Mouse (Mus musculus) embryonic facial prominence, embryonic 13.5 days (tissue): ENCODE results near the gene Tssc4. TPM values are rescaled to one million over a fixed set of nuclear protein-coding genes. Genes with fewer than 3 reads are reported as not detected.

Experiments
- ATAC-seq: fragments of 200-750 bp; cut with Nextera tagmentation; 2 replicates; pipeline ENCODE4 v1.8.0; 2017; ENCODE audit warnings: low read depth; ENCODE audit not compliant: insufficient number of reproducible peaks, insufficient read depth, low FRiP score, low TSS enrichment
- H3K27ac ChIP-seq: fragments of 300-500 bp; sonication (generic); 2 replicates; pipeline ENCODE4 v1.5.1; 2015; ENCODE audit warnings: moderate library complexity, mild to moderate bottlenecking, inconsistent platforms
- H3K27me3 ChIP-seq: fragments of 300-500 bp; sonication (generic); 2 replicates; pipeline ENCODE4 v1.6.1; 2015; ENCODE audit warnings: mild to moderate bottlenecking, inconsistent platforms
- H3K36me3 ChIP-seq: fragments of 300-500 bp; sonication (generic); 2 replicates; pipeline ENCODE4 v1.6.1; 2015; ENCODE audit warnings: mild to moderate bottlenecking, inconsistent platforms
- H3K4me1 ChIP-seq: fragments of 300-500 bp; sonication (generic); 2 replicates; pipeline ENCODE4 v1.6.1; 2015; ENCODE audit warnings: inconsistent platforms
- H3K4me2 ChIP-seq: fragments of 300-500 bp; sonication (generic); 2 replicates; pipeline ENCODE4 v1.6.1; 2015; ENCODE audit warnings: moderate library complexity, mild to moderate bottlenecking, inconsistent platforms
- H3K4me3 ChIP-seq: fragments of 300-500 bp; sonication (generic); 2 replicates; pipeline ENCODE4 v1.5.1; 2015; ENCODE audit warnings: mild to moderate bottlenecking, inconsistent platforms
- H3K9ac ChIP-seq: fragments of 300-500 bp; sonication (generic); 2 replicates; pipeline ENCODE4 v1.6.1; 2015; ENCODE audit warnings: mild to moderate bottlenecking, inconsistent platforms
- H3K9me3 ChIP-seq: fragments of 300-500 bp; sonication (generic); 2 replicates; pipeline ENCODE4 v1.6.1; 2016; ENCODE audit warnings: inconsistent platforms
- WGBS: fragments of 180-500 bp; shearing (Covaris S2); methylation state at CpG from one replicate; pipeline ENCODE4 v1.1.7; 2015; ENCODE audit warnings: mixed read lengths; 5-methylcytosine and 5-hydroxymethylcytosine counted together
- polyA plus RNA-seq: library from polyadenylated mRNA; unstranded; fragments of >200 nt; fragmentation: Nextera tagmentation; extraction: Ambion mirVana; gene quantifications from 2 replicates; pipeline ENCODE4 v1.2.1, GENCODE M21; 2015

The Tssc4 gene
- polyA plus RNA-seq, 1 experiment from 2014 or later, result 105 TPM

DNA sequence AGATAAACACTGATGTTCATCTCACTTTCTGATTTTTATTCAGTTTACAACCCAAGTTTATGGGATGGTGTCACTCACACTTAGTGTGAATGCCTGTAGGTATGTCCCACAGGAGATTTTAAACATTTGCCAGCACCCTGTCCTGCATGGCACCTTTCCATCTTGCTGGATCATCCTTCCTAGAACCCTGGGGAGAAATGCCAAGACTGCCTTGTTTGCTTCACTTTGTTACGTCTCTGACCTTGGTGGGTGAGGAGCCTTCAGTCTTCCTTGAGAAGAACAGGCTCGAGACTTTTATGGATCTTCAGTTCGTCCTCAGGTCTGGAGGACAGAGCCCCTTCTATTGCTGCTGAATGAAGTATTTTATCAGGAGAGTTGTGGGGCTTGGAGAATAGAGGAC is 19.7 kb upstream of the Tssc4 start:
- Histone ChIP-seq H3K4me2 (no peak overlapping the region), H3K9ac (no peak overlapping the region), H3K27ac (no peak overlapping the region), H3K9me3 (no peaks in the 10 kb centered on the region), H3K4me3 (no peak overlapping the region), H3K27me3 (no peaks in the 10 kb centered on the region), H3K36me3 (no peaks in the 10 kb centered on the region; the same call in 1 of the 2 replicates), H3K4me1 (peaks cover 13% of the 10 kb centered on the region)
- no peak for ATAC-seq
- WGBS, result 75% methylated on average over 3 of the region's 3 CpGs

DNA sequence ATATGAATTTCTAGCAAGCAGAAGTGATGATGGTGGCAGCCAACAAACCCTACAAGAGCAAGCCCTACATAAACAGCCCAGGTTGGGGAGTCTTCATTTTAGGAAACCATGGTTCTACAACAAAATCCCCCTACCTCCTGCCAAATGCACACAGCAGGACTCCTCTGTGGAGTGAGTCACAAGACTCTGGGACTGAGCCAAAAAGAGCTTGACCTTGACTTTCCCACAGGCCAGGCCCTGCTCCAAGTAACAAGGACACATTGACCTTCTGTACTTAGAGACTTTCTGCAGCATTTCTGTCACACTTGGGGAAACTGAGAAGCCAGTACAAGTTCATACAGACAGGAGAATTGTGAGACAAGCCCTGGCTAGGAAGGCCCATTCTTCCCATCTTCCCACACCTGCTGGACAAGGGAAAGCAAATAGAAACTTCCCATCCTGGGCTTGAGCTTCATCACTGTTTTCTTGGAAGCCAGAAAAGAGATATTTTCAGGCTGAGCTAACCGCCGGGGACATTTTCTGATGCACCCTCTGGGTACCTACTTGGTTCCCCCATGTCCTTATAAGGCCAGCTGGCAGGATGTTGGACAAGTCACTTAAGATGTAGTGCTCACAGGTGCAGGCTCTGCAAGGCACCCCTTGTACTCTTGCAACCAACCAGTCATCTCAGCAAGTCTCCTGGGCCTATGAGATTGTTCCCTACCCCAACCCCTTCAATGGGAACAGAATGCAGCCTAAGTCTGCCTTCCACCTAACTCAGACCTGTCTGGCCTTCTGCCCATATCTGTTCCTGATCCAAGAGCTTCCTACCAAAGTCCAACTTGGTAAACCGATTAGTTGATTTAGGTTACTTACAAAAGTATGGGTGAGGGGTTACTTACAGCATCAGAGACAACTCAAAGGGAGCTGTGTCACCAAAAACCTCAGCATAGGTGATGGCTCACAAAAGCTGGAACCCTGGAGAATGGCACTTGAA is 18.9 kb upstream of the Tssc4 start:
- Histone ChIP-seq H3K4me3 (no peak overlapping the region), H3K9me3 (no peaks in the 10 kb centered on the region), H3K4me1 (peaks cover 21% of the 10 kb centered on the region), H3K27me3 (no peaks in the 10 kb centered on the region), H3K27ac (no peak overlapping the region), H3K4me2 (no peak overlapping the region), H3K36me3 (no peaks in the 10 kb centered on the region), H3K9ac (no peak overlapping the region)
- 87% methylated on average over 3 of the region's 3 CpGs for WGBS
- ATAC-seq, result no peak

DNA sequence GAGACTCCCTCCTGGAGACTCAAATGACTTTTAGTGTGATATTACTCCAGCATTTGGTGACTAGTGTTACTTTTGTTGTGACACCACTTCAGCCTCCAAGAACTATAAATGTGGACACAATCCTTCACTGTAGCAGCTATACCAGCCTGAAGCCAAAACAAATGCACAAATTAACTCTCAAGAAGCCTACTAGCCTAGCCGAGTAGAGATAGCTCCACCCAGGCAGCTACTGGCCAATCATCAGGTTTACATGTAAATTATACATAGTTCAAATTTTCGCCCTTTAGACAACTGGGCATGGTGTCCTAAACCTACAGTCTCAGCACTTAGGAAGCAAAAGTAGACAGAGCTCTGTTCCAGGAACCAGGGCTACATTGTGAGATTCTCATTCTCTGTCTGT is 17.7 kb upstream of the Tssc4 start:
- Histone ChIP-seq H3K9me3 (no peaks in the 10 kb centered on the region), H3K4me3 (no peak overlapping the region), H3K4me2 (no peak overlapping the region), H3K27me3 (no peaks in the 10 kb centered on the region), H3K36me3 (peaks cover 9% of the 10 kb centered on the region; the same call in 1 of the 2 replicates), H3K4me1 (peaks cover 33% of the 10 kb centered on the region), H3K27ac (no peak overlapping the region), H3K9ac (no peak overlapping the region)
- ATAC-seq, result no peak
- 57% methylated on average over 2 of the region's 2 CpGs for WGBS

DNA sequence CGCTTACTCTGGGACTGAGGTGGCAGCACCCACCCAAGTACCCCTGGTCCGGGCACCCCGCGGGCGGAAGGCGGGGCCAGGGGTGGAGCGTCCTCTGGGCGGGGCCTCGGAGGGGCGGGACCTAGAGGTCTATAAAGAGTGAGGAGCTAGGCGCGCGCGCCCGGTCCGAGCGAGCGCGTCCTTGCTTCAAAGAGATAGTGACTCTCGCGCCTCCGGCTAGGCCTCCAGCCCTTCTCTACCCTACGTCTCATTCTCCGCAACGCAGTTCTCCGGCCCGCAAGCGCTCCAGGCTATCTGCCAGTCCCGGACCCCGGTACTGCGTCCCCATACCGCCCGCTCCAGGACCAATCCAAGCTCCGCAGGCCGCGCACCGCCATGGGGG is 16.4 kb upstream of the Tssc4 start, which contains the start of gene Cd81:
TSS of gene Cd81 (plus strand) at position 114 of the 382 bp plus-strand sequence.
- H3K4me2 ChIP-seq, result peak within 1 kb of the TSS; percentile 97
- under 1% methylated on average over 31 of the region's 37 CpGs for WGBS
- H3K27me3 ChIP-seq, result no peaks in the 10 kb centered on the region
- H3K9ac ChIP-seq, result peak within 1 kb of the TSS; percentile 96
- no peaks in the 10 kb centered on the region for H3K9me3 ChIP-seq
- H3K4me3 ChIP-seq, result peak within 1 kb of the TSS; percentile 84
- peak within 1 kb of the TSS; percentile 94 for H3K27ac ChIP-seq
- peak; percentile 73 for ATAC-seq
- peaks cover 14% of the 10 kb centered on the region; the same call in 1 of the 2 replicates for H3K36me3 ChIP-seq
- H3K4me1 ChIP-seq, result peaks cover 45% of the 10 kb centered on the region

DNA sequence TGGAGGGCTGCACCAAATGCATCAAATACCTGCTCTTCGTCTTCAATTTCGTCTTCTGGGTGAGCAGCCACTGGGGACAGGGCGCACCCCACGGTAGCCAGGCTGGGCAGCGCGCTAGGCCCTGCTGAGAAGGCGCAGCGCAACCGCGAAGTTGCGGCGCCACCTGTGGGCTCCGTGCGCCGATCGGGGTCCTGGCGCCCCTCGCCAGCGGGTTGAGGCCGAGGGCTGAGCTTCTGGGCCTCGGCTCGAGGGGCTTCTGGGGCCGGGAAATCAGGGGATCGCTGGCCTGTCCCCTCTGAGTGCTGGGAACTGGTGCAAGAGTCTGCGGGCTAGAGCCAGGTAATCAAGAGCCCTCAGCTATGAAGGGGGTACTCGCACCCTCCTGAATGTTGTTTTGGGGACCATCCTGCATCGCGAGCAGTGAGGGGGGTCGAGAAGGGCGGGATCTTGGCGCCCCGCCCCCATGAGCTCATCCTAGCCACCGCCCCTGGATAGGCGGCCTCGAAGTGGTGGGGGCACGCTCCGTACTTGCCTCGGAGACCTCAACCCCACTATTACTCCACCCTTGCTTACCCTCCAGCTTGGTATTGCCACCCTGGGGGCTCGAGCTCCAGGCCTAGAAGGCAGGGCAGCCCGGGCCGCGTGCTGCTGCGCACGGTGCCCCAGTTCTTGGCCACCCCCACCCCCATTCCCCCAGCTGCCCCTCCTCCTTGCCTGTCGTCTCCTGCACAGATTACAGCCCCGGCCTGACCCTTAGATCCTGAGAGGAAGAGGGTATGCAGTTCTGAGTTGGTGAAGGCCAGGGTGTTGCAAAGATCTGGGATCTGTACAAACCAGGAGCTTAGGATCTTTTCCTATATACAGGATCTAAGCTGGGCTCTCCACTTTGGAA is 15.8 kb upstream of the Tssc4 start:
- Histone ChIP-seq H3K9me3 (no peaks in the 10 kb centered on the region), H3K9ac (peak overlapping the region; percentile 96), H3K27me3 (no peaks in the 10 kb centered on the region), H3K27ac (peak overlapping the region; percentile 94), H3K36me3 (peaks cover 21% of the 10 kb centered on the region; the same call in 1 of the 2 replicates), H3K4me1 (peaks cover 51% of the 10 kb centered on the region), H3K4me2 (peak overlapping the region; percentile 97), H3K4me3 (peak overlapping the region; percentile 84)
- under 1% methylated on average over 46 of the region's 46 CpGs for WGBS
- peak; percentile 76 for ATAC-seq

DNA sequence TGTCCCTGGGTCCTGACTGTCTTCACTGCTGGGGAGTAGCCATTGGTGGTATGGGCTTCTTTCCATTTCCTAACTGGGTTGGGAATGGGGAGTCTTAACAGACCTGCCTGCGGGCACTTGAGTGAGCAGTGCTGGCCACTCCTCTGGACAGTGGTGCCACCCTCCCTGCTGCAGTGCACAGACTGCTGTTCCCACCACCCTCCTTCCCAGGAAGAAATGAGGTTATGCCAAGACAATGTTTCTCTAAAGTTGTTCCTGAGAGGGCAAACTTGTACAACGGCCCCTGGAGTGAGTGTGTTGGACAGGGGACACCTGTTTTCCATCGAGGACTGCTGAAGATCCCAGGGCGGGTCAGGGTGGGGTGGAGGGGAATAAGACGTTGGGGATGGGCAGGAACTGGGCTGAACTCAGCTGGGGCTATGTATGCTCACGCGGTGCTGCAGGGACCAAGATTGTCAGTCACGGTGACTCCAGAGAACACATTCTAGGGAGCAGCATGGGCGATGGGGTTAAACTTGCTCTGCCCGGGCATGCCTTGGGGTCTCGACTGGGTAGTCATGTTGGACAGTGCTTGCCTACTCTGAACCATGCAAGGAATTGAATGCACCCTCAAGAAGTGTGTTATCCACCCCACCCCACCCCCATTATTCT is 15.0 kb upstream of the Tssc4 start:
- no peaks in the 10 kb centered on the region for H3K27me3 ChIP-seq
- H3K4me3 ChIP-seq, result peak overlapping the region; percentile 84
- H3K4me1 ChIP-seq, result peaks cover 60% of the 10 kb centered on the region
- H3K9me3 ChIP-seq, result no peaks in the 10 kb centered on the region
- WGBS, result 35% methylated on average over 11 of the region's 11 CpGs
- H3K36me3 ChIP-seq, result peaks cover 25% of the 10 kb centered on the region; the same call in 1 of the 2 replicates
- peak overlapping the region; percentile 94 for H3K27ac ChIP-seq
- H3K4me2 ChIP-seq, result peak overlapping the region; percentile 97
- H3K9ac ChIP-seq, result peak overlapping the region; percentile 96
- ATAC-seq, result no peak

DNA sequence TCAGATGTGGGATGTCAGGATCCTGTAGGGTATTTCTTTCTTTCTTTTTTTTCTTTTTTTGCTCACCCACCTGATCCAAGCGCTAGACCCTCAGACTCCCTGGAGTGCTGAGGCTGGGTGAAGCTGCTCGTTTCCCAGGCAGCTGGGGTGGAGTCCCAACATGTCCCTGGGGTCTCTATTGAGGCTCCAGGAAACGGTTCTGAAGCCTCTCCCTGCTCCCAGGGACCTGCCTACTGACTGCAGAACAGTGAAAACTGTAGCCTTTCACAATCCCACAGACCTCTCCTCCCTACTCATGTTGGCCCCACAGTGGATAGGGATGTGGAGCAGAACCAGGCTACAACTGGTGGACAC is 14.5 kb upstream of the Tssc4 start:
- peak overlapping the region; percentile 84 for H3K4me3 ChIP-seq
- peak overlapping the region; percentile 62; the same call in 1 of the 2 replicates for H3K27ac ChIP-seq
- 38% methylated on average over 3 of the region's 3 CpGs for WGBS

DNA sequence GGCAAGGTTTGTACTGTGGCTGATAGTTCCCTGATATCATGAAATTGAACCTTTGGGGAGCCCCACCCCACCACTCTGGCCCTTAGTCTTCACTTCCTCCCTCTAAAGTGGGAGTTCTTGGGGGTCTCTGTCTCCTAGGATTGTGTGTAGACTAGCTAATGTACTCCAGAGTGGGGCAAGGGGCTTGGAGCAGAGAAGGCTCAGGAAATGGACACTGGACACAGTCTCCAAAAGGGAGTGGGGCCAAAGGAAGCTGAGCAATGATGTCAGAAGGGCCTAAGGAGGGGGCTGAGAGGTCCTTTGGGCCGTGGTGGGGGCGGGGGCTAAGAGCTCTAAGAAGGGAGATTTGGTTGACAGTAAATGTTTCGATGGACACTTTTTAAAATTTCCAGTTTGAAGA is 14.0 kb upstream of the Tssc4 start:
- Histone ChIP-seq H3K9ac (peak overlapping the region; percentile 96), H3K36me3 (peaks cover 27% of the 10 kb centered on the region), H3K27ac (peak overlapping the region; percentile 62; the same call in 1 of the 2 replicates), H3K4me3 (peak overlapping the region; percentile 84), H3K4me1 (peaks cover 64% of the 10 kb centered on the region), H3K4me2 (peak overlapping the region; percentile 97), H3K27me3 (no peaks in the 10 kb centered on the region), H3K9me3 (no peaks in the 10 kb centered on the region)
- 87% methylated on average over 3 of the region's 3 CpGs for WGBS
- ATAC-seq, result no peak

More for the DNA sequence above, 14.5 kb upstream of the Tssc4 start:
- H3K27me3 ChIP-seq, result no peaks in the 10 kb centered on the region
- H3K4me2 ChIP-seq, result peak overlapping the region; percentile 97
- no peaks in the 10 kb centered on the region for H3K9me3 ChIP-seq
- H3K9ac ChIP-seq, result peak overlapping the region; percentile 96
- ATAC-seq, result no peak
- H3K4me1 ChIP-seq, result peaks cover 64% of the 10 kb centered on the region
- H3K36me3 ChIP-seq, result peaks cover 25% of the 10 kb centered on the region; the same call in 1 of the 2 replicates

DNA sequence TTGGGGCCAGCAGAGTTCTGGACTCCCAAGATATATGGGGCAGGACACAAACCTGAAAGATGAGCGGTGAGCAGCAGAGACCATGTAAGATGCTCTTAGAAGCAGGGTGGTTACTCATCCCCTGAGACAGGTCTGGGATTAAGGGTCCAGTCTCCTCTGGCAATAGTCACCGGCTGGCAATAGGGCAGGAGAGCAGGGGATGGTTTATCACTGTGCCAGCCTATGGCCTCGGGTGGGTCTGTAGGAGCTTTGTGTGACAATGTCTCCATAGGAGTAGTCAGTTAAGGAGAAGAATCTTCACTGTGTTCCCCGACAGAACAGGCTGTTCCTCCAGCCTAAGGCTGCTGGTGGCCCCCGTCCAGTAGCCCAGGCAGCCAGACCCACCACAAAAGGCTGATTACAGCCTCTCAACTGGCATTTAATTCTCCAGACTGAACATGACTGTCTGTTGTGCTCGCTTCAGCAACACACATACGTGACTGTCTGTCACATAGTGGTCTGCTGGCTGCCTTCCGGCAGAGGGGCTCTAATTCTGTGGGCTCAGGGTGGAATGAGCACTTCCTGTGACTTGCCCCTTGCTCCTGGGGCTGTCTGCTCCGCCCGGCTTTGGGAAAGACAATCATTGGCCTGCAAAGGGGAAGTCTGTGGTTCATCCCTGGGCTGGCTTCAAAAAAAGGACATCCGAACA is 13.4 kb upstream of the Tssc4 start:
- peak overlapping the region; percentile 84; the same call in 1 of the 2 replicates for H3K4me3 ChIP-seq
- peak overlapping the region; percentile 28 for H3K27ac ChIP-seq
- H3K36me3 ChIP-seq, result peaks cover 31% of the 10 kb centered on the region
- H3K4me1 ChIP-seq, result peaks cover 65% of the 10 kb centered on the region
- H3K9ac ChIP-seq, result peak overlapping the region; percentile 96
- WGBS, result 72% methylated on average over 11 of the region's 11 CpGs
- no peak for ATAC-seq
- H3K9me3 ChIP-seq, result no peaks in the 10 kb centered on the region
- no peaks in the 10 kb centered on the region for H3K27me3 ChIP-seq
- H3K4me2 ChIP-seq, result peak overlapping the region; percentile 97

DNA sequence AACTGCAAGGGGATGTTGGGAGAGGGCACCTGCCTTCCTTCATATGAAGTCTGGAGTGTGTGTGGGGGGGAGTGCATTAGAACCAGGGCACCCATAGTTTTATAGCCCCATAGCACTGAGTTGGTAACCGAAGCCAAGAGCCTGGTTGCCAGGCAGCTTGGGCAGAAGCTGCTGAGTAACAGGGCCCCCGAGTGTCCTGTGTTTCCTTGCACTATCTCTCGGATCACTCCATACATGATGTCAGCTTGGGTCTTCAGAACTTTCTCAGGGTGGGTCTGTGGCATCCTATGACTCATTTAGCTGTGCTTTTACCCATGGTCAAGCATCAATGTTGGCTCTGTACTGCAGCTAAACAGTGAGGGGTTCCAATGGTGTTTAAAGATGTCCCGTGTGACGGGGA is 12.0 kb upstream of the Tssc4 start:
- Histone ChIP-seq H3K4me3 (no peak overlapping the region), H3K9ac (no peak overlapping the region), H3K4me2 (no peak overlapping the region), H3K9me3 (no peaks in the 10 kb centered on the region), H3K27me3 (no peaks in the 10 kb centered on the region), H3K4me1 (peaks cover 65% of the 10 kb centered on the region), H3K36me3 (peaks cover 44% of the 10 kb centered on the region), H3K27ac (no peak overlapping the region)
- no peak for ATAC-seq
- 87% methylated on average over 5 of the region's 5 CpGs for WGBS
